Mouse (Mus musculus) adrenal gland, postnatal 14 days (tissue): ENCODE measurements around the gene Kcnv2. TPM values are rescaled to one million over a fixed set of nuclear protein-coding genes. Genes with fewer than 3 reads are reported as not detected.

Experiments
- DNase-seq: peaks from one replicate; pipeline ENCODE4 v3.0.0; 2021; ENCODE audit warnings: mixed read lengths
- long read RNA-seq, 2 experiments: library from polyadenylated mRNA; stranded (forward); transcript quantifications; one replicate each; pipeline ENCODE4 v2.0.0; 2021
- total RNA-seq: library from RNA; stranded (reverse); gene quantifications from 2 replicates; pipeline ENCODE4 v1.2.3, GENCODE M21; 2021

Kcnv2 gene
- 0.07 and 0.11 TPM in 2 replicates for total RNA-seq
- long read RNA-seq, experiment 1: 0 reads
- long read RNA-seq, experiment 2: 0 reads

GRCm38 (mm10) chr19:27322281-27322680 lies at the start of gene Kcnv2:
Kcnv2 (plus strand) TSS chr19:27322588.
- no peak for DNase-seq

- DNase-seq: no peak
These were observed 49.0 kb upstream of the Kcnv2 start for GRCm38 (mm10) chr19:27273385-27273784.

- no peak for DNase-seq
These were observed 48.0 kb upstream of the Kcnv2 start for GRCm38 (mm10) chr19:27274382-27274781.

- DNase-seq: no peak
These were observed 43.2 kb upstream of the Kcnv2 start for GRCm38 (mm10) chr19:27279174-27279573.

GRCm38 (mm10) chr19:27310039-27310438 lies 12.3 kb upstream of the Kcnv2 start:
- DNase-seq: no peak

- peak; percentile 32 for DNase-seq
These were observed 11.1 kb upstream of the Kcnv2 start for GRCm38 (mm10) chr19:27311311-27311710.

GRCm38 (mm10) chr19:27312266-27313079 lies 9.9 kb upstream of the Kcnv2 start:
- DNase-seq: peak; percentile 80

- no peak for DNase-seq
These were observed 9.3 kb upstream of the Kcnv2 start for GRCm38 (mm10) chr19:27313080-27313413.

- no peak for DNase-seq
These were observed 5.8 kb upstream of the Kcnv2 start for GRCm38 (mm10) chr19:27316313-27317258.

GRCm38 (mm10) chr19:27317337-27317736 lies 5.1 kb upstream of the Kcnv2 start:
- DNase-seq: no peak

- DNase-seq: no peak
These were observed 681 bp downstream of the Kcnv2 start for GRCm38 (mm10) chr19:27322911-27323627.

GRCm38 (mm10) chr19:27325558-27325957 lies 3.2 kb downstream of the Kcnv2 start:
- DNase-seq: no peak

- no peak for DNase-seq
These were observed 5.2 kb downstream of the Kcnv2 start for GRCm38 (mm10) chr19:27327569-27327968.

- no peak for DNase-seq
These were observed 5.8 kb downstream of the Kcnv2 start for GRCm38 (mm10) chr19:27328166-27328565.

- DNase-seq: peak; percentile 75
These were observed 6.3 kb downstream of the Kcnv2 start for GRCm38 (mm10) chr19:27328644-27329043.

- no peak for DNase-seq
These were observed 9.9 kb downstream of the Kcnv2 start for GRCm38 (mm10) chr19:27332207-27332794.

GRCm38 (mm10) chr19:27336126-27336917 lies 13.9 kb downstream of the Kcnv2 start:
- DNase-seq: peak; percentile 21

- no peak for DNase-seq
These were observed 24.1 kb downstream of the Kcnv2 start for GRCm38 (mm10) chr19:27346501-27346900.

GRCm38 (mm10) chr19:27351700-27352099 lies 29.3 kb downstream of the Kcnv2 start:
- DNase-seq: peak; percentile 44

- DNase-seq: no peak
These were observed 38.0 kb downstream of the Kcnv2 start for GRCm38 (mm10) chr19:27360381-27360780.

- peak; percentile 9 for DNase-seq
These were observed 41.5 kb downstream of the Kcnv2 start for GRCm38 (mm10) chr19:27363891-27364290.
